Mouse (Mus musculus) kidney, embryonic 14.5 days (tissue): ENCODE results near the gene Sgk1. TPM values are rescaled to one million over a fixed set of nuclear protein-coding genes. Genes with fewer than 3 reads are reported as not detected.

ENCODE experiments used
- ATAC-seq: fragments of 200-750 bp; cut with Nextera tagmentation; 2 replicates; pipeline ENCODE4 v1.8.0; 2017; ENCODE audit warnings: moderate number of reproducible peaks, mild to moderate bottlenecking, moderate TSS enrichment, moderate library complexity; ENCODE audit not compliant: low FRiP score, low TSS enrichment
- H3K27ac ChIP-seq: fragments of 300-500 bp; sonication (generic); 2 replicates; pipeline ENCODE4 v1.5.1; 2014; ENCODE audit warnings: low read depth, mild to moderate bottlenecking, low read length, moderate library complexity, mixed read lengths
- H3K27me3 ChIP-seq: fragments of 300-500 bp; sonication (generic); 2 replicates; pipeline ENCODE4 v1.6.1; 2014; ENCODE audit warnings: mild to moderate bottlenecking, low read length; ENCODE audit not compliant: control insufficient read depth, insufficient read depth
- H3K36me3 ChIP-seq: fragments of 300-500 bp; sonication (generic); 2 replicates; pipeline ENCODE4 v1.6.1; 2014; ENCODE audit warnings: low read length, mixed read lengths; ENCODE audit not compliant: control insufficient read depth, insufficient read depth
- H3K4me1 ChIP-seq: fragments of 300-500 bp; sonication (generic); 2 replicates; pipeline ENCODE4 v1.6.1; 2014; ENCODE audit warnings: low read length, mixed read lengths; ENCODE audit not compliant: control insufficient read depth, insufficient read depth
- H3K4me2 ChIP-seq: fragments of 300-500 bp; sonication (generic); replicated peaks from 2 replicates; pipeline ENCODE4 v1.6.1; 2014; ENCODE audit warnings: low read depth, mild to moderate bottlenecking, low read length
- H3K4me3 ChIP-seq: fragments of 300-500 bp; sonication (generic); 2 replicates; pipeline ENCODE4 v1.5.1; 2014; ENCODE audit warnings: mild to moderate bottlenecking, low read length
- H3K9ac ChIP-seq: fragments of 300-500 bp; sonication (generic); 2 replicates; pipeline ENCODE4 v1.6.1; 2014; ENCODE audit warnings: low read depth, mild to moderate bottlenecking, low read length, moderate library complexity
- H3K9me3 ChIP-seq: fragments of 300-500 bp; sonication (generic); 2 replicates; pipeline ENCODE4 v1.6.1; 2016; ENCODE audit warnings: low read length; ENCODE audit not compliant: control insufficient read depth
- WGBS: fragments of 180-500 bp; shearing (Covaris S2); extraction: QIAGEN DNeasy Blood & Tissue Kit; methylation state at CpG from one replicate; pipeline ENCODE4 v1.1.7; 2014; 5-methylcytosine and 5-hydroxymethylcytosine counted together
- polyA plus RNA-seq: library from polyadenylated mRNA; unstranded; fragments of >200 nt; fragmentation: Nextera tagmentation; extraction: Ambion mirVana; gene quantifications from 2 replicates; pipeline ENCODE4 v1.2.1, GENCODE M21; 2014

Sgk1 gene
- polyA plus RNA-seq, 1 experiment from 2014 or later, result 52.1 TPM

DNA sequence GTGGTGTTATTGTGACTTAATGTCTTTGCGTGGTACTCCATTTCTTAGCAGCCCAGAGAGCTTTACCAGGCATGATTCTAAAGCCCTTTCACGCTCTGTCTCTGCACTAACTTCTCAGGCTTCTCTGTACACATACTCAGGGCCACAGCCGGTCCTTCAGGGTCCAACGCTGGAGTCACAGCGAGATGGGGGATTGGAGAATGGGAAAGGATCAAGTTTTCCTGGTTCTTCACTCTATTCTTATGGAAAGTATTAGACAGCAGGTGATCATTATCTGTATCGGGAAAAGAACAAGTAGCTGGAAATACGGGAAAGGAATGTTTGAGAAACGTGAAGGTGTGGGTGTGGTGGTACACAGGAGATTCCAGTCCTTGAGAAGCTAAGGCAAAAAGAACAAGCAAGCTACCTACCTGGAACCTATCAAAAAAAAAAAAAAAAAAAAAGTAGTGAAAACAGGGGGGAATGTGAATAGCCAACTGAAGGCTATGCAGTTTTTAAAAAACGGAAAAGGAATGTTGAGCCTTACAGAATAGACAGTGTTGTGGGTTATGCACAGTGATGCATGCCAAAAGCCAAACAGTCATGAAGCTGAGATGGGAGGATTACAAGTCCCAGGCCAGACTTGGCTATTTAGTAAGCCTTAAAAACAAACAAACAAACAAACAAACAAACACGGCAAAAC lies 36.2 kb upstream of the Sgk1 start:
- ATAC-seq, result no peak
- H3K9ac ChIP-seq, result no peak overlapping the region
- no peak overlapping the region for H3K27ac ChIP-seq
- WGBS, result 83% methylated on average over 10 of the region's 10 CpGs
- H3K4me2 ChIP-seq, result no peak overlapping the region
- H3K9me3 ChIP-seq, result no peaks in the 10 kb centered on the region
- H3K4me3 ChIP-seq, result no peak overlapping the region
- no peaks in the 10 kb centered on the region for H3K4me1 ChIP-seq
- no peaks in the 10 kb centered on the region for H3K27me3 ChIP-seq
- H3K36me3 ChIP-seq, result no peaks in the 10 kb centered on the region

DNA sequence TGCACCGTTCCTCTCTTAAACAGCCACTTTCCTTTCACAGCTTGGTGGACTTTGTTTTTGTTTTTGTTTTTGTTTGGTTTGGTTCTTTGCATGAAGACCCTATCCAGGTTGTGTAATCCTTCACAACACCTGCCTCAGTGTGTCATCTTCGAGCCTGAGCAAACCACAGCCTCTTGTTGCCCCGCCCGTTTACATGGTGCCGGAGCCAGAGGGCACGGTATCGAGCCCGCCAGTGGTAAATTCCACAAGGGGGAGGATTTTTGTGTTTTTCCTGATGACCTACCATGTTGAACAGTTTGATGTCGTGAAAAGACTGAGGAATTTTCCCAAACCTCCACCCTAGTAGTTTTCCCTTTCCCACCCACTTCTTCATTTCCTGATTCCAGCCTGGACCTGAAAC lies 35.6 kb upstream of the Sgk1 start:
- no peaks in the 10 kb centered on the region for H3K27me3 ChIP-seq
- H3K9me3 ChIP-seq, result no peaks in the 10 kb centered on the region
- H3K27ac ChIP-seq, result no peak overlapping the region
- no peak overlapping the region for H3K4me3 ChIP-seq
- 92% methylated on average over 9 of the region's 9 CpGs for WGBS
- H3K4me1 ChIP-seq, result no peaks in the 10 kb centered on the region
- no peak for ATAC-seq
- no peak overlapping the region for H3K9ac ChIP-seq
- H3K36me3 ChIP-seq, result no peaks in the 10 kb centered on the region
- no peak overlapping the region for H3K4me2 ChIP-seq

DNA sequence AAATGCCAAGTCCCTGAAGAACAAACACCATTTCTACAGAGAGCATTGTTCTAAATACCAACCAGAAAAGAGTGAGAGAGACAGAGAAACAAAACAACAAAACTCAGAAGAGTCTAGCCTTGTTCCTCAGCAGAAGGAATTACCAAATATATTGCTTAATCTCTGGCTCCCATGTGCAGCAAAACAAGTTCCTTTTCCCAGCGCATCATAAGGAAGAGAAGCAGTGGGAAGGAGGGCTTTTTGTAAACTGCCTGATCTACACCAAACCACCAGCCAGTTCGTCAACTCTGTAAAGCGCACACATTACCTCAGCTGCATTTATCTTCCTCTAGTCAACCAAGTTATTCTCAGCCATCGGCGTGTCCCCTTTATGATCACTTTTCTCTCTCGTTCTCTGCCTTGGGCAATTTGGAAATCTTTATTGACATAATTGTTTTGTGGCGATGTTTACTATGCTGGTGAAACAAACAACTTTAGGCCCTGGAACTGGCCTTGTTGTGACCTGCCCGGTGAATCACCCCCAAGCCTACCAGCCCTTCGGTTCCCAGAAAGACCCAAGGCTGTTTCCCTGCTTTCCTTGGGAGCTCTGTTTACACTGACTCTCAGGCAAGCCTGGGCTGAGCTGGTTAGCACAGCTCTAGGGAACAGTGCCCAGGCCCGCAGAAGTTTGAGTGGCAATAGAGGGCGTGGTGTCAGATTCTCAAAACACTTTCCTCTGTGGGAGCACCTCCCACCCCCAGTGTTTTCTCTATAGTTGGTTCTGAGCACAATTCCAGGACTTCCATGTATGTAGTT lies 34.8 kb upstream of the Sgk1 start:
- WGBS, result 83% methylated on average over 11 of the region's 11 CpGs
- Histone ChIP-seq H3K27ac (no peak overlapping the region), H3K27me3 (no peaks in the 10 kb centered on the region), H3K4me2 (no peak overlapping the region), H3K36me3 (no peaks in the 10 kb centered on the region), H3K4me3 (no peak overlapping the region), H3K4me1 (no peaks in the 10 kb centered on the region), H3K9me3 (no peaks in the 10 kb centered on the region), H3K9ac (no peak overlapping the region)
- ATAC-seq, result no peak

DNA sequence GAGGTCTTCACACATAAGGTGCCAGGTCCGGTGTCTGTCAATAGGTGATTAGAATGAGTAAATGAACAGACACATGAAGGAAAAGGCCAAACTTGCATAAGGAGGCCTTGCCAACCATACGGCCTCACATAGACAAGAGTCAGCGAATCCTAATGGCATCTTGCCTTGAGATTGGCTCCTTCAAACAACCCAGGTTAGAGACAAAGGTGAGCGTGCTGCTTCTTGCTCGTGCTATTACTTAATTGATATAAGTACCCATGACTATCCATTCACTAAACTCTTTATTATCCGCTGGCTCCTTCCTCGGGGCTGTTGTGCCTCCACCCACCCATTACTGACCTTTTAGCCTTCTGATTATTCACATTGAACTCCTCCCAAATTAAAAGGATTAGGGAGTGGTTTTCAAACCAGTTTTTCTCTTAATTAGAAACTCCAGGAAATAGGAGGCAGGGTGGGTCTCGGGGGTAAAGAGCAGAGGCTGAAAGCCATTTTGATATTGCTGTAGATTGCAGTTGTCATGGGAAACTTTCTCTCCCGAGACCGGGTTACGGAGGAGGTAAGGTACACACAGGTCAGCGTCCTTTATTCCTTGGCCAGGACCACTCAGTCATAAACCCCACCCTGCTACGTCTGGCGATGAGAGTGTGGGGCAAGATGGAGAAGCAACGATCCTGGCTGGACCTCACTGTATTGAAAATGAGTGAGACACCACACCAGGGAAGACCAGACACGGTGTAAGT lies 33.9 kb upstream of the Sgk1 start:
- H3K4me2 ChIP-seq, result no peak overlapping the region
- no peak overlapping the region for H3K27ac ChIP-seq
- H3K9me3 ChIP-seq, result no peaks in the 10 kb centered on the region
- no peak overlapping the region for H3K9ac ChIP-seq
- WGBS, result 72% methylated on average over 16 of the region's 16 CpGs
- no peak for ATAC-seq
- H3K4me3 ChIP-seq, result no peak overlapping the region
- no peaks in the 10 kb centered on the region for H3K36me3 ChIP-seq
- H3K4me1 ChIP-seq, result no peaks in the 10 kb centered on the region
- no peaks in the 10 kb centered on the region for H3K27me3 ChIP-seq

DNA sequence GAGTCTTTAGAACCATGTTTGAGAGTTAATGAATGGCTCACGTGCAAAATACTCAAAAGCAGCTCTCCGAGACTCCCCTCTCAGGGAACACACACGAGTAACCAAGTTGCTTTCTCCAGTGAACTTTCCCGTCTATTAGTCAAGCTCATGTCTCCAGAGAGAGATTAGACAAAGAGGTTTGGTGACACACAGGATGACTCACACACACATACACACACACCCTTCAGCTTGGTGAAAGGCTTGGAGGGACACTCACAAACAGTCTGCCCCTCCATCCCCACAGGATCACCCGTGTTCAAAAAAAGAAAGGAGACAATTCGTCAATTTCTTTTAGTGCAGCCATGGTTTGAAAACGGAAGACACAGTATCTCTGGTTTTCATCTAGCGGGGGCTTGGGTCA lies 32.7 kb upstream of the Sgk1 start:
- Histone ChIP-seq H3K9ac (no peak overlapping the region), H3K4me2 (no peak overlapping the region), H3K27me3 (no peaks in the 10 kb centered on the region), H3K36me3 (no peaks in the 10 kb centered on the region), H3K27ac (no peak overlapping the region), H3K4me1 (no peaks in the 10 kb centered on the region), H3K4me3 (no peak overlapping the region), H3K9me3 (no peaks in the 10 kb centered on the region)
- ATAC-seq, result no peak
- WGBS, result 80% methylated on average over 8 of the region's 8 CpGs

DNA sequence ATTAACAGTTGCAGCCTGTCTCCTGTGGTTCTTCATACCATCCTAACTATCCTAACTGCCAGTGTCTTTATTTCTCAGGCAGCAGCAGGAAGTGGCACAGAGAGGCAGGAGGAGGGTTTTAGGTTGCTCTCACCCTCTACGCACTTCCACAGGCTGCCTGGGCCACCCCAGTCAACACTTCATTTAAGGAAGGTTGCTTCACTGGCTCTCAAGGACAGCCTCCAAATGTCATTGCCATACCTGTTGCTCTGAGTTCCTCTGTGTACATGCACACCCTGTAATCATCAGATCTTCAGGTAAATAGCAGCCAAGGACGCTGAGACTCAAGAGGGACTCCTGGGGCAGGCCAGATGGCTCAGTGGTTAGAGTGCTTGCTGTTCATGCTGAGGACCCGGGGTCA lies 31.7 kb upstream of the Sgk1 start:
- no peaks in the 10 kb centered on the region for H3K36me3 ChIP-seq
- H3K4me3 ChIP-seq, result no peak overlapping the region
- H3K4me2 ChIP-seq, result no peak overlapping the region
- H3K9me3 ChIP-seq, result no peaks in the 10 kb centered on the region
- H3K4me1 ChIP-seq, result no peaks in the 10 kb centered on the region
- no peaks in the 10 kb centered on the region for H3K27me3 ChIP-seq
- WGBS, result 84% methylated on average over 3 of the region's 3 CpGs
- no peak for ATAC-seq
- no peak overlapping the region for H3K27ac ChIP-seq
- H3K9ac ChIP-seq, result no peak overlapping the region

DNA sequence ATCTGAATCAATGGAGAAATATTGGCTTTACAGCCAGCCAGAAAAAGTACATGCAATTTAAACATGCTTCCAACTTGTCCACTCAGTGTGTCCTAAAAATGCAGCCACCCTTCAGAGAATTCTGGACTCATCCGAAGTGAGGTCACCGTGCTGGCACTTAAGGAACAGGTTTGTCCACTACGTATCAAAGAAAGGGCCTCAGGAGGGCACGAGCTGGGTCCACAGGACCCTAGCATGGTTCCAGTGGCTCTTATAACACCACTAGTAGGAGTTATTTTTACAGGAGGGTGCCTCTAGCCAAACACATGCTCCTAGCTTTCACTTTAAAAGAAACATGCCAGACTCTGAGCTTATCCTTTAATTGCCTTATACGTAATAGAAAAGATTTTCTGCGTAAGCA lies 28.9 kb upstream of the Sgk1 start:
- Histone ChIP-seq H3K4me1 (no peaks in the 10 kb centered on the region), H3K9ac (no peak overlapping the region), H3K36me3 (no peaks in the 10 kb centered on the region), H3K4me3 (no peak overlapping the region), H3K4me2 (no peak overlapping the region), H3K27ac (no peak overlapping the region), H3K9me3 (no peaks in the 10 kb centered on the region), H3K27me3 (no peaks in the 10 kb centered on the region)
- 80% methylated on average over 6 of the region's 6 CpGs for WGBS
- no peak for ATAC-seq

DNA sequence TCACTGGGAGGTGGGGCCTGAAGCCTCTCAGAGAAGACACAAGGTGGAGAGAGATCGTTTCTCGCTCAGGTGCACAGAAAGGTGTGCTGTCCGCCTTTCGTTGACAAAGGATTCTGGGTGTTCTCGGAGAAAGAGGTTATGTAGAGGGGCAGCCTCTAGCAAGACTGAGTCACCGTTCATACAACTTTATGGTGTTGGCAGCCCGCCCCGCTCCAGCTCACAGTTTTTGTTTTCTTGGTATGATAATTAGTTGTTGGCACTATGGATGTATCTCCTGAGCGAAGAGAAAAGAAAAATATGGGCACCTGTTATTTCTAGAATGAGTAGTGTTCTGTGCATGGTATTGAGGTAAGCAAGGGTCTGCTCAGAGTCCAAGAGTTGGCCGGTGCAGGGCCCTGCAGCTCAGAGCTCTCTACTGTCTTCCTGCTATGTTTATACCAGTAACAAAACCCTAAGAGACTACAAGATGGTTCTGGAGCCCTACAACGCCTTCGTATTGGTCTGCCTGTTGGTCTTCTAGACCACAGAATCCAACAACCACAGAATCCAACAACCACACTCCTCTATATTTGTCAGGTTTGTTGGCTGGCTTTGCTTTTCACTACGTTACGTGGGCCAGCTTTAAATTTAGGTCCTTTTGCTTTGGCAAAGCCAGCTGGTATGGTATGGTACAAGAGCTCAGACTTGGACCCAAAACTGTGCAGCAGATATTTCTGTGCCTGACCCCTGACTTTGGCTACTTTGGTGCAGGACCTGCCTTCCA lies 28.2 kb upstream of the Sgk1 start:
- no peaks in the 10 kb centered on the region for H3K4me1 ChIP-seq
- no peaks in the 10 kb centered on the region for H3K9me3 ChIP-seq
- 89% methylated on average over 14 of the region's 14 CpGs for WGBS
- no peaks in the 10 kb centered on the region for H3K27me3 ChIP-seq
- H3K4me2 ChIP-seq, result no peak overlapping the region
- no peaks in the 10 kb centered on the region for H3K36me3 ChIP-seq
- no peak overlapping the region for H3K9ac ChIP-seq
- no peak for ATAC-seq
- H3K4me3 ChIP-seq, result no peak overlapping the region
- no peak overlapping the region for H3K27ac ChIP-seq
